In genomic region chr3:32817001-32817356, GRCm38 (mm10) we compare ENCODE assay signal across 9 mouse cellular contexts. TPM values are rescaled to one million over a fixed set of nuclear protein-coding genes. Genes with fewer than 3 reads are reported as not detected.
A peak's percentile ranks its signal among the peaks of the same experiment; 100 is the strongest.
DNase-seq lines count a peak whose midpoint lies in the region; ATAC-seq and TF ChIP-seq lines count a peak whose summit lies in the region.
"Had no signal": no experiment of that assay in that cellular context is flagged by ENCODE, and none has a peak within 500 bp of the region (broad histone marks: within the 10 kb centered on the region; RNA-seq: fewer than 3 reads in every experiment).

No protein-coding gene starts in this region.

- ATAC-seq in heart, embryonic 16.5 days (replicated peaks; ENCODE audit: extremely low read depth, insufficient read depth, low FRiP score) = no peak
- ATAC-seq in forebrain, embryonic 14.5 days = peak; percentile 40; the same call in 1 of the 2 replicates
- ATAC-seq in liver, postnatal 0 days = no peak
- ATAC-seq in megakaryocyte-erythroid progenitor cell, adult 5-6 weeks (replicated peaks; ENCODE audit: low FRiP score, low TSS enrichment, poor library complexity, severe bottlenecking) = no peak

- WGBS in heart, embryonic 16.5 days = 4% methylated on average over 9 of the region's 9 CpGs
- 7% methylated on average over 9 of the region's 9 CpGs for WGBS in forebrain, embryonic 14.5 days
- WGBS in liver, postnatal 0 days (ENCODE audit: insufficient replicate concordance) = 4% methylated on average over 9 of the region's 9 CpGs

- no peak for TF ChIP-seq EP300 in liver, postnatal 0 days (IDR thresholded peaks at IDR 0.05; ENCODE audit: low read depth)

- peak overlapping the region; percentile 97 for H3K9ac ChIP-seq in heart, embryonic 16.5 days (ENCODE audit: low read length)
- H3K9ac ChIP-seq in forebrain, embryonic 14.5 days (ENCODE audit: low read length) = peak overlapping the region; percentile 77
- H3K9ac ChIP-seq in liver, postnatal 0 days (replicated peaks) = no peak overlapping the region

- no peak for TF ChIP-seq CTCF in liver, postnatal 0 days (IDR thresholded peaks at IDR 0.05; ENCODE audit: low read depth)

- no peaks in the 10 kb centered on the region for H3K36me3 ChIP-seq in heart, embryonic 16.5 days (ENCODE audit: control insufficient read depth, insufficient read depth)
- H3K36me3 ChIP-seq in forebrain, embryonic 14.5 days (ENCODE audit: control insufficient read depth, insufficient read depth, low read length) = no peaks in the 10 kb centered on the region
- H3K36me3 ChIP-seq in liver, postnatal 0 days (replicated peaks; ENCODE audit: insufficient read depth, low read length) = no peaks in the 10 kb centered on the region

- H3K4me1 ChIP-seq in heart, embryonic 16.5 days (ENCODE audit: control insufficient read depth, insufficient read depth, low read length) = peaks cover 20% of the 10 kb centered on the region
- peaks cover 2% of the 10 kb centered on the region; the same call in 1 of the 2 replicates for H3K4me1 ChIP-seq in forebrain, embryonic 14.5 days (ENCODE audit: control insufficient read depth, insufficient read depth, low read length)
- H3K4me1 ChIP-seq in liver, postnatal 0 days (ENCODE audit: insufficient read depth) = no peaks in the 10 kb centered on the region

- H3K4me3 ChIP-seq in heart, embryonic 16.5 days (ENCODE audit: low read length) = peak overlapping the region; percentile 93
- peak overlapping the region; percentile 78 for H3K4me3 ChIP-seq in forebrain, embryonic 14.5 days (ENCODE audit: low read depth, low read length)
- H3K4me3 ChIP-seq in liver, postnatal 0 days (ENCODE audit: low read depth, low read length) = peak overlapping the region; percentile 45

- H3K9me3 ChIP-seq in heart, embryonic 16.5 days (replicated peaks; ENCODE audit: control insufficient read depth, low read length) = no peaks in the 10 kb centered on the region
- no peaks in the 10 kb centered on the region for H3K9me3 ChIP-seq in forebrain, embryonic 14.5 days (replicated peaks; ENCODE audit: control insufficient read depth, low read length)
- no peaks in the 10 kb centered on the region for H3K9me3 ChIP-seq in liver, postnatal 0 days (ENCODE audit: low read length)

- DNase-seq in heart, adult 11 months = no peak
- DNase-seq in NIH3T3 (ENCODE audit: low read depth) = peak; percentile 31
- peak; percentile 46 for DNase-seq in forebrain, embryonic 14.5 days (ENCODE audit: low spot score)
- DNase-seq in liver, postnatal 0 days = no peak
- no peak for DNase-seq in frontal cortex, postnatal 14 days (ENCODE audit: low spot score in 2 of 2)
- DNase-seq in adrenal gland, postnatal 14 days = no peak
- DNase-seq: thymus, adult 18-20 months had no signal

- H3K27me3 ChIP-seq in heart, embryonic 16.5 days (ENCODE audit: control insufficient read depth, insufficient read depth, low read length) = no peaks in the 10 kb centered on the region
- no peaks in the 10 kb centered on the region for H3K27me3 ChIP-seq in forebrain, embryonic 14.5 days (replicated peaks; ENCODE audit: control insufficient read depth, insufficient read depth, low read length)
- H3K27me3 ChIP-seq in liver, postnatal 0 days (ENCODE audit: insufficient read depth, low read length) = peaks cover 30% of the 10 kb centered on the region

- H3K27ac ChIP-seq in heart, embryonic 16.5 days (ENCODE audit: low read length) = peak overlapping the region; percentile 98
- peak overlapping the region; percentile 88 for H3K27ac ChIP-seq in forebrain, embryonic 14.5 days (ENCODE audit: low read depth, low read length)
- H3K27ac ChIP-seq in liver, postnatal 0 days (ENCODE audit: low read depth) = no peak overlapping the region

- H3K4me2 ChIP-seq in heart, embryonic 16.5 days (ENCODE audit: low read depth, low read length) = peak overlapping the region; percentile 67
- peak overlapping the region; percentile 64 for H3K4me2 ChIP-seq in forebrain, embryonic 14.5 days (ENCODE audit: low read length)
- peak overlapping the region; percentile 74 for H3K4me2 ChIP-seq in liver, postnatal 0 days (ENCODE audit: low read depth, low read length)

RNA-seq across cellular contexts. Expression of gene Usp13, which starts 0.4 kb away (rescaled TPM):
- polyA plus RNA-seq in heart, embryonic 16.5 days (2015; fragmentation: Nextera tagmentation; extraction: Ambion mirVana) = 58.1 and 63.2 TPM in 2 replicates
- polyA plus RNA-seq in forebrain, embryonic 14.5 days (2014; fragmentation: Nextera tagmentation; extraction: Ambion mirVana) = 6.0 and 6.7 TPM in 2 replicates
- 0.06 and 0.21 TPM in 2 replicates for polyA plus RNA-seq in liver, postnatal 0 days (2015; fragmentation: Nextera tagmentation; extraction: Ambion mirVana)
- total RNA-seq in megakaryocyte-erythroid progenitor cell, adult 5-6 weeks (2014; fragmentation: Nextera tagmentation) = not detected in 2 replicates
- not detected in 2 replicates for total RNA-seq in megakaryocyte-erythroid progenitor cell, adult 5-6 weeks (2017)
- total RNA-seq in adrenal gland, postnatal 14 days (2021) = 2.7 and 4.3 TPM in 2 replicates

Comparison
In these comparisons a context has a peak if more than half of its experiments do, and no peak if none do; other contexts are left out.
1. DNase-seq: peak in NIH3T3 (single experiment) and forebrain, embryonic 14.5 days (single experiment); none in heart, adult 11 months (single experiment), liver, postnatal 0 days (single experiment), frontal cortex, postnatal 14 days (0 of 2) and adrenal gland, postnatal 14 days (single experiment).
2. Peak in every context shown above with its lines, with median percentiles within 50 percentile points of each other: H3K4me2 ChIP-seq and H3K4me3 ChIP-seq.